Mouse (Mus musculus): Measurements from ENCODE around the gene Cox15.

Gene Cox15

GRCm38 (mm10) chr19:43704211-43704610, 48.6 kb downstream of the Cox15 start:
- no peak for DNase-seq

DNA sequence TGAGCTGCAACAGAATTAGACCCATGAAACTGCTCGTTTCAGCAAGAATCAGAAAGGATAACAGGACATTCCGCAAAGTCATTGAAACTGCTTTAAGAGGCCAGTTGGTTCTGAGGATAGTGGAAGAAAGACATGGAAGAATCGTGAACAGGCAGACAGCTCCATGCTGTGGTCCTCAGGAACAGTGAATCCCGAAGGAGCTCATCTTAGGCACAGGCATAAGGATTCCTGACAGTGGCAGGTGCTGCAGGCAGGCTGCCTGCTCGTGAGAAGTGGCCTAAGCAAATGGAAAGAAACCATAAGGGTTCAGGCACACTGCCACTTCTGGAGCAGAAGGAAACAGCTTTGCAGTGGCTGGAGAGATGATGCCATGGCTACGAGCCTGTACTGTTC, 53.0 kb downstream of the Cox15 start:
- no peak for DNase-seq

DNA sequence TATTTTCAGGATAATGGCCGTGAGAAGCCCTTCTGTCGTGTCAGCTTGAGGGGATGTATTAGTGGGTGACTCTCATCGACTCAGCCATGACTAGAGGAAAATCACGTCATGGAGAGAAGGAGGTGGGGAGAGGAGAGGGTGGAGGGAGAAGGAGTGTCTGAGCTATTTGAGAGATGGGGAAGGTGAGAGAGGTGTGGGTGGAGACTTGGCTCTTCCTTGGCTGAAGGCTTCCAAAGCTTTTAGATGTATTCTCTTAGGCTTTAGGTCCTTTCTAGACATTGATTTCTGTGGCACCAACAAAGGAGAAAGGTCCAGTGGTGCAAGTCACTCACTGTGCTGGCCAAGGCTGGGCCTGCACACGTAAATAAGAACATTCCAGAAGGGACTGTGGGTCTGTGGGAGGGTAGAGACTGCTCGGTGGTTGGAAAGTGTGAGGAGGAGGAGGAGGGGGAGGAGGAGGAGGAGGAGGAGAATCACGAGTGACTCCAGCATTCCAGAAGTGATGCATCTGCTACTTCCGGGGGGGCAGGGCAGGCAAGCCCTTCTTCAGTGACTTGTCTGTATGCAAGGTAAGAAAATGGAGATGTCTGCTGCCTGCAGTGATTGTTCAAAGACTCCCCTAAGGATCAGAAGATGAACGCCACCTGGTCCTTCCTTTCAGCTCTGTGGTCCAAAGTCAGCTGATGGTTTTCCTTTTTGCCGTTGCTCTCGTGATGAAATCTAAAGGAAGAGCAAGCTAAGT, 53.6 kb downstream of the Cox15 start:
- no peak for DNase-seq

GRCm38 (mm10) chr19:43697666-43698370, 55.0 kb downstream of the Cox15 start:
- DNase-seq: peak; percentile 27 to 48

DNA sequence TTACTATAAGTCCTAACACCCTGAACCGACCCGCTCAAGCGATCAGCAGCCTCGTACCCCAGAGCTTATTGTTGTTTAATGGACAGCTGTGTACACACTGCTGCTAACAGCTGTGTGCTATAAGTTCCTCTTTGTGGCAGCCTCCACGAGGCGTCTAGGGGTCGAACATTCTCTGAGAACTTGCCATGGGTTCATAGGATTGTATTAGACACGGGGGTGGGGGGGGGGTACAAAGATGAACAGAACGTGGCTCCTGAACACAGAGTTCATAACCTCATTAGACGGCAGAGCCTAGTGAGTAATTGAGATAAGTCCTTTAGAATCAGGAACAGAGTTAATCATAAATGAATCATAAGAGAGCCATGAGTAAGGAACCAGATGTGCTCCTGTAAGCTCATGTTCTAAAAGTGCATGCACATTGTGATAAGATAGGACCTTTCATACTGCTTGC, 57.3 kb downstream of the Cox15 start:
- DNase-seq: no peak

- DNase-seq: peak in 1 of 2 experiments; percentile 31
Observed at GRCm38 (mm10) chr19:43692815-43693214, 60.0 kb downstream of the Cox15 start.

GRCm38 (mm10) chr19:43689419-43690246, 63.2 kb downstream of the Cox15 start, which contains the start of gene Entpd7:
Entpd7 (plus strand) TSS chr19:43689672.
- DNase-seq: peak; percentile 97
